Mouse (Mus musculus) inflammation-experienced regulatory T-cells, adult 6 months (primary cell): ENCODE results near the gene Nipal1. TPM values are rescaled to one million over a fixed set of nuclear protein-coding genes. Genes with fewer than 3 reads are reported as not detected.

Experiments
- polyA plus RNA-seq, 3 experiments: library from polyadenylated mRNA; unstranded; fragments of 100-300 nt; shearing (Covaris generic); gene quantifications; one replicate each; pipeline ENCODE4 v1.2.1; 2017

Nipal1 gene
- polyA plus RNA-seq, 3 experiments from 2014 or later, result 12.3 to 46.8 (median 34.3) TPM

Other genes starting within 250 kb of the Nipal1 start
- under 1 TPM; 0.12 to 0.30 (median 0.16) TPM for gene Corin, start 143.3 kb upstream of the Nipal1 start, polyA plus RNA-seq
- 1 to 10 TPM; 2.5 to 2.8 (median 2.8) TPM for gene Nfxl1, start 88.1 kb upstream of the Nipal1 start, polyA plus RNA-seq
- not detected for gene Zar1, start 66.5 kb upstream of the Nipal1 start, polyA plus RNA-seq
- gene Gm5868, start 60.2 kb upstream of the Nipal1 start, polyA plus RNA-seq, result not detected
- gene Cnga1, start 3.5 kb upstream of the Nipal1 start, polyA plus RNA-seq, result 1 to 10 TPM in 2 of 3 experiments, under 1 TPM in 1; 0.94 to 1.7 (median 1.3) TPM
- 10 to 100 TPM; 46.0 to 52.1 (median 51.6) TPM for gene Txk, start 105.0 kb downstream of the Nipal1 start, polyA plus RNA-seq
- 10 to 100 TPM in 2 of 3 experiments, 1 to 10 TPM in 1; 9.2 to 14.7 (median 10.2) TPM for gene Tec, start 220.7 kb downstream of the Nipal1 start, polyA plus RNA-seq